Mouse (Mus musculus) lung, adult 18-20 months (tissue): ENCODE data around the gene Ppox.
A peak's percentile ranks its signal among the peaks of the same experiment; 100 is the strongest.
"Not testable (repeated sequence)": the region's sequence is repeated elsewhere in the genome, so short reads cannot be mapped to it uniquely, and the experiment has no call there.

ENCODE experiments used
- DNase-seq, 2 experiments: peaks; one replicate each; pipeline ENCODE4 v3.0.0; 2022; ENCODE audit warnings: mixed read lengths in 2 of 2

Ppox gene

GRCm38 (mm10) chr1:171280916-171281527, at the start of gene Ppox:
Gene Ppox (minus strand): TSS chr1:171281186.
- peak; percentile 95 to 96 for DNase-seq

GRCm38 (mm10) chr1:171330216-171330560, 49.2 kb upstream of the Ppox start:
- DNase-seq = no peak

GRCm38 (mm10) chr1:171329433-171330215, 48.6 kb upstream of the Ppox start:
- peak in 1 of 2 experiments; percentile 77 for DNase-seq

GRCm38 (mm10) chr1:171328839-171329432, 48.0 kb upstream of the Ppox start, which contains the start of gene Dedd:
Gene Dedd (plus strand): TSS chr1:171329145.
- peak; percentile 94 for DNase-seq

GRCm38 (mm10) chr1:171328244-171328643, 47.3 kb upstream of the Ppox start:
- no peak for DNase-seq

- DNase-seq = not testable (repeated sequence)
Measured at GRCm38 (mm10) chr1:171326588-171326987, 45.6 kb upstream of the Ppox start.

- no peak for DNase-seq
Measured at GRCm38 (mm10) chr1:171325571-171325970, 44.6 kb upstream of the Ppox start.

- peak in 1 of 2 experiments; percentile 31 for DNase-seq
Measured at GRCm38 (mm10) chr1:171322012-171322411, 41.0 kb upstream of the Ppox start.

- DNase-seq = no peak
Measured at GRCm38 (mm10) chr1:171321415-171321814, 40.4 kb upstream of the Ppox start.

- DNase-seq = no peak
Measured at GRCm38 (mm10) chr1:171320151-171320550, 39.2 kb upstream of the Ppox start.

- DNase-seq = no peak
Measured at GRCm38 (mm10) chr1:171319748-171320147, 38.8 kb upstream of the Ppox start.

GRCm38 (mm10) chr1:171309321-171309720, 28.3 kb upstream of the Ppox start:
- no peak for DNase-seq

GRCm38 (mm10) chr1:171306157-171306556, 25.2 kb upstream of the Ppox start:
- not testable (repeated sequence) for DNase-seq

GRCm38 (mm10) chr1:171298226-171298625, 17.2 kb upstream of the Ppox start:
- DNase-seq = no peak

- DNase-seq = no peak
Measured at GRCm38 (mm10) chr1:171295063-171295402, 14.0 kb upstream of the Ppox start.

- DNase-seq = peak; percentile 88 to 90
Measured at GRCm38 (mm10) chr1:171294298-171295062, 13.5 kb upstream of the Ppox start, which contains the start of gene Ufc1. Gene Ufc1 (minus strand): TSS chr1:171295024.

GRCm38 (mm10) chr1:171293906-171294297, 12.9 kb upstream of the Ppox start:
- DNase-seq = no peak

GRCm38 (mm10) chr1:171293351-171293750, 12.4 kb upstream of the Ppox start:
- no peak for DNase-seq

- no peak for DNase-seq
Measured at GRCm38 (mm10) chr1:171288328-171288727, 7.3 kb upstream of the Ppox start.

- peak; percentile 94 to 95 for DNase-seq
Measured at GRCm38 (mm10) chr1:171287136-171288081, 6.4 kb upstream of the Ppox start, which contains the start of gene Usp21. Gene Usp21 (minus strand): TSS chr1:171287991.

- DNase-seq = no peak
Measured at GRCm38 (mm10) chr1:171286517-171286916, 5.5 kb upstream of the Ppox start.
